Mouse (Mus musculus) stomach, embryonic 16.5 days (tissue): ENCODE results near the gene Smad3. TPM values are rescaled to one million over a fixed set of nuclear protein-coding genes. Genes with fewer than 3 reads are reported as not detected.
A peak's percentile ranks its signal among the peaks of the same experiment; 100 is the strongest.

ENCODE experiments used
- ATAC-seq: fragments of 200-750 bp; cut with Nextera tagmentation; 2 replicates; pipeline ENCODE4 v1.8.0; 2017; ENCODE audit warnings: moderate number of reproducible peaks, moderate TSS enrichment; ENCODE audit not compliant: insufficient read depth, low FRiP score
- H3K27ac ChIP-seq: fragments of 300-500 bp; sonication (generic); 2 replicates; pipeline ENCODE4 v1.5.1; 2014; ENCODE audit warnings: low read length
- H3K27me3 ChIP-seq: fragments of 300-500 bp; sonication (generic); 2 replicates; pipeline ENCODE4 v1.6.1; 2014; ENCODE audit warnings: low read length, control low read depth, mixed read lengths; ENCODE audit not compliant: control insufficient read depth, insufficient read depth
- H3K36me3 ChIP-seq: fragments of 300-500 bp; sonication (generic); 2 replicates; pipeline ENCODE4 v1.6.1; 2014; ENCODE audit warnings: low read length; ENCODE audit not compliant: control insufficient read depth, insufficient read depth
- H3K4me1 ChIP-seq: fragments of 300-500 bp; sonication (generic); 2 replicates; pipeline ENCODE4 v1.6.1; 2014; ENCODE audit warnings: low read length, control low read depth, mixed read lengths; ENCODE audit not compliant: control insufficient read depth, insufficient read depth
- H3K4me2 ChIP-seq: fragments of 300-500 bp; sonication (generic); 2 replicates; pipeline ENCODE4 v1.6.1; 2014; ENCODE audit warnings: low read depth, low read length, mixed read lengths
- H3K4me3 ChIP-seq: fragments of 300-500 bp; sonication (generic); replicated peaks from 2 replicates; pipeline ENCODE4 v1.5.1; 2014; ENCODE audit warnings: mild to moderate bottlenecking, low read length
- H3K9ac ChIP-seq: fragments of 300-500 bp; sonication (generic); 2 replicates; pipeline ENCODE4 v1.6.1; 2014; ENCODE audit warnings: low read length
- H3K9me3 ChIP-seq: fragments of 300-500 bp; sonication (generic); replicated peaks from 2 replicates; pipeline ENCODE4 v1.6.1; 2016; ENCODE audit warnings: low read length, control low read depth; ENCODE audit not compliant: control insufficient read depth
- WGBS: fragments of 180-500 bp; shearing (Covaris S2); extraction: QIAGEN DNeasy Blood & Tissue Kit; methylation state at CpG from one replicate; pipeline ENCODE4 v1.1.7; 2014; 5-methylcytosine and 5-hydroxymethylcytosine counted together
- polyA plus RNA-seq: library from polyadenylated mRNA; unstranded; fragments of >200 nt; fragmentation: Nextera tagmentation; extraction: Ambion mirVana; gene quantifications from 2 replicates; pipeline ENCODE4 v1.2.1, GENCODE M21; 2015

The Smad3 gene
- 14.6 and 15.1 TPM in 2 replicates for polyA plus RNA-seq

- Histone ChIP-seq H3K4me3 (peak within 1 kb of the TSS; percentile 80), H3K9me3 (peaks cover 4% of the 10 kb centered on the region; the same call in 1 of the 2 replicates), H3K27me3 (no peaks in the 10 kb centered on the region), H3K9ac (peak within 1 kb of the TSS; percentile 99), H3K4me2 (peak within 1 kb of the TSS; percentile 69), H3K4me1 (peaks cover 49% of the 10 kb centered on the region), H3K27ac (peak within 1 kb of the TSS; percentile 98), H3K36me3 (no peaks in the 10 kb centered on the region)
- WGBS: under 1% methylated on average over 57 of the region's 59 CpGs
- ATAC-seq: peak; percentile 95
These were observed at the start of gene Smad3 for GRCm38 (mm10) chr9:63757865-63758440. TSS of gene Smad3 (minus strand) at chr9:63757994.

- H3K4me2 ChIP-seq: no peak overlapping the region
- no peak overlapping the region for H3K4me3 ChIP-seq
- 47% methylated on average over 3 of the region's 3 CpGs for WGBS
- H3K36me3 ChIP-seq: no peaks in the 10 kb centered on the region
- no peak for ATAC-seq
- no peaks in the 10 kb centered on the region for H3K9me3 ChIP-seq
- no peaks in the 10 kb centered on the region for H3K27me3 ChIP-seq
- H3K4me1 ChIP-seq: peaks cover 7% of the 10 kb centered on the region
- H3K27ac ChIP-seq: no peak overlapping the region
- no peak overlapping the region for H3K9ac ChIP-seq
These were observed 47.1 kb upstream of the Smad3 start for GRCm38 (mm10) chr9:63804847-63805246.

GRCm38 (mm10) chr9:63803181-63803591 lies 45.4 kb upstream of the Smad3 start:
- Histone ChIP-seq H3K4me1 (peaks cover 7% of the 10 kb centered on the region), H3K9ac (peak overlapping the region; percentile 8; the same call in 1 of the 2 replicates), H3K9me3 (no peaks in the 10 kb centered on the region), H3K4me2 (0 out of 2 replicates have a peak overlapping the region, but pooled peaks have one; percentile 5), H3K36me3 (no peaks in the 10 kb centered on the region), H3K4me3 (no peak overlapping the region), H3K27me3 (no peaks in the 10 kb centered on the region), H3K27ac (0 out of 2 replicates have a peak overlapping the region, but pooled peaks have one; percentile 1)
- ATAC-seq: peak; percentile 81
- 9% methylated on average over 8 of the region's 8 CpGs for WGBS

DNA sequence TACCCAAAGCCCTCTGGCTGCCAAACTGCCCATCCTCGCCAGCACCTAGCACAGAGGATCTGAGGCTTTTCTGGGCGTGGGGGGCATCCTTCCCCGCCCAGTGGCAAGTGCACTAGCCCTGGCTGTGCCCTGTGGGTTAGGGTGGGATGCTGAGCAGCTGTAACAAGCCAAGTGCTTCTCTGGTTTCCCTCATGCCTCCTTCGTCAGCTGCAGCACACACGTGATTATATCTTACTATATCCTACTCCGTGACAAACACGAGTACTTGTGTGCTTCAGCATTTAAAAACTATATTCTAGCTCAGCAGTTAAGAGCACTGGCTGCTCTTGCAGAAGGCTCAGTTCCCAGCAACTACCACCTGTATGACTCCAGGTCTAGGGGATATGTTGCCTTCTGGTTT lies 44.7 kb upstream of the Smad3 start:
- Histone ChIP-seq H3K27ac (no peak overlapping the region), H3K9me3 (no peaks in the 10 kb centered on the region), H3K9ac (no peak overlapping the region), H3K36me3 (no peaks in the 10 kb centered on the region), H3K4me2 (no peak overlapping the region), H3K4me1 (peaks cover 7% of the 10 kb centered on the region), H3K4me3 (no peak overlapping the region), H3K27me3 (no peaks in the 10 kb centered on the region)
- 81% methylated on average over 7 of the region's 7 CpGs for WGBS
- no peak for ATAC-seq

DNA sequence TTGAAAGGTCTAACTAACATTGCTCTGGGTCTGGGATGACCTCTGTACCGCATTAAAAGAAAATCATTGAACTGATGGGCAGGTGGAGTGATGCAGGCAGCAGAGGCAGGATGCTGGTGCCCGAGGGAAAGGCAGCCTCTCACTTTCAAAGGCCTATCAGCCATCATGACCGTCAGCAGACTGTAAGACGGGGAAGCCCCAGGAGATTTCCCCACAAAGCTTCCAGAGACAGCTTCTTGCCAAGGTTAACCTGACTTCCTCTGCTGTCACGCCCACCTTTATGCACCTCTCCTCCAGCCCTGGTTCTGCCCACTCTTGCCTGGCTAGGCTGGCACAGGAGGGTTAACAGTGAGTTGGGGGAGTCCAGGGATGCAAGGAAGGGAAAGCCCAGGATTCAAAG lies 44.3 kb upstream of the Smad3 start:
- no peak for ATAC-seq
- Histone ChIP-seq H3K4me2 (no peak overlapping the region), H3K36me3 (no peaks in the 10 kb centered on the region), H3K4me1 (peaks cover 7% of the 10 kb centered on the region), H3K9me3 (no peaks in the 10 kb centered on the region), H3K27me3 (no peaks in the 10 kb centered on the region), H3K4me3 (no peak overlapping the region), H3K9ac (no peak overlapping the region), H3K27ac (no peak overlapping the region)
- WGBS: 72% methylated on average over 5 of the region's 5 CpGs

- Histone ChIP-seq H3K27ac (no peak overlapping the region), H3K9ac (no peak overlapping the region), H3K9me3 (no peaks in the 10 kb centered on the region), H3K36me3 (no peaks in the 10 kb centered on the region), H3K4me3 (no peak overlapping the region), H3K4me1 (peaks cover 18% of the 10 kb centered on the region), H3K27me3 (no peaks in the 10 kb centered on the region), H3K4me2 (no peak overlapping the region)
- WGBS: 58% methylated on average over 3 of the region's 3 CpGs
- no peak for ATAC-seq
These were observed 38.6 kb upstream of the Smad3 start for GRCm38 (mm10) chr9:63796429-63796828.

DNA sequence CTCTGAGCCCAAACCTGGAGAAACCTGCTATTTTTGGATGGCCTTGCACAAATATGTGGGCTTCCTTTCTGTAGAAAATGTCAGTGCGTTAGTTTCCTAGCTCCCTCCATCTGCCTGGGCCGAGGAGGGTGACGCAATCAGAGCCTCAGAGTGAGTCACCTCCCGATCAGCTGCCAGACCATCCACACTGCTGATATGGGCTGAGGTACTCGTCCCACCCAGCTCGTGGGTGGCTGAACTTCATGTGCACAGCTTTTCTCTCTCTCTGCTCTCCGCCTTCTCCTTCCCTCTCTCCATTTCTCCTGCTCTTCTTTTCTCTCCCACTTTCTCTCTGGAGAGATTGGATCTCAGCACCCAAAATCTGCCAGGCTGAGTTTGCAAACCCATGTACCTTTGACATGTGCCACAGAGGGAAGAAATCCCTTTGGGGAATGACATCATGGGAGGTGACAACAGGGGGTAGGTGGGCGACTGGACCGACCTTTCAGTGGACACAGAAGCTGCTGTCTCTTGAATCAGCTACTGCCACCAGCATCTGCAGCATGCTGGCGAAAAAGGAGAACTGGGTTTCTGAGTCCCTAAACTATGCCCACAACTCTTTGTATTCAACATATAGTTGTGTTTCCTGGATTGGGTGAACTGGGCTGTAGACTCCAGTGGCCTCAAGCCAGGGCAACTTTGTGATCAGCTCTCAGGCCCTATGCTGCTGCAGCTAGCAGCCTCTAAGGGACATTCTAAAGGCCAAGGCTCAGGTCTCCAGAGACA lies 36.1 kb upstream of the Smad3 start:
- peak; percentile 85; the same call in 1 of the 2 replicates for ATAC-seq
- Histone ChIP-seq H3K4me3 (no peak overlapping the region), H3K4me1 (peaks cover 28% of the 10 kb centered on the region), H3K4me2 (no peak overlapping the region), H3K27me3 (no peaks in the 10 kb centered on the region), H3K27ac (no peak overlapping the region), H3K9ac (no peak overlapping the region), H3K9me3 (no peaks in the 10 kb centered on the region), H3K36me3 (no peaks in the 10 kb centered on the region)
- 49% methylated on average over 10 of the region's 10 CpGs for WGBS

DNA sequence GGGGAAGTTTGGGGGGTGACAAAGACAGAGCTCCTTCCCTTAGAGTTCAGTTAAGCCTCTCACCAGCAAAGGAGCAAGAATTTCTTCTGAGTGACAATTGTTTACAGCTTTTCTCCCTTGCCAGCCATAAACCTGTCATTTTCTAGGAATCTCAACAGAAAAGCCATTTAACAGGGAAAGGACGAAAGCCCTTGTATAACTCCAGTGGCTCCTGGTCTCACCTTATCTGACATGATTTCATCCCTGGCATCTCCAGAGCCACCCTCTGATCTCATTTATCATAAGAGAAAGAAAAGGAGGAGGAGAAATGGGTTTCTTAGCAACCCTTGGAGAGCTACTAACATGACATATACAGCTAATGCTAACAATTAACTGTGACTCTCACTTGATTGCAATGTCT lies 33.9 kb upstream of the Smad3 start:
- Histone ChIP-seq H3K36me3 (no peaks in the 10 kb centered on the region), H3K4me2 (no peak overlapping the region), H3K9me3 (no peaks in the 10 kb centered on the region), H3K27ac (no peak overlapping the region), H3K4me1 (peaks cover 28% of the 10 kb centered on the region), H3K27me3 (no peaks in the 10 kb centered on the region), H3K4me3 (no peak overlapping the region), H3K9ac (no peak overlapping the region)
- 51% methylated on average over 1 of the region's 1 CpGs for WGBS
- ATAC-seq: no peak

GRCm38 (mm10) chr9:63791275-63791674 lies 33.5 kb upstream of the Smad3 start:
- H3K4me1 ChIP-seq: peaks cover 29% of the 10 kb centered on the region
- no peak overlapping the region for H3K27ac ChIP-seq
- H3K4me3 ChIP-seq: no peak overlapping the region
- no peaks in the 10 kb centered on the region for H3K9me3 ChIP-seq
- H3K36me3 ChIP-seq: no peaks in the 10 kb centered on the region
- ATAC-seq: no peak
- no peak overlapping the region for H3K4me2 ChIP-seq
- H3K27me3 ChIP-seq: no peaks in the 10 kb centered on the region
- H3K9ac ChIP-seq: no peak overlapping the region
- WGBS: 29% methylated on average over 6 of the region's 6 CpGs
